Mouse (Mus musculus) kidney, embryonic 14.5 days (tissue): ENCODE data around the gene Lamb2. TPM values are rescaled to one million over a fixed set of nuclear protein-coding genes. Genes with fewer than 3 reads are reported as not detected.

Experiments used
- ATAC-seq: fragments of 200-750 bp; cut with Nextera tagmentation; 2 replicates; pipeline ENCODE4 v1.8.0; 2017; ENCODE audit warnings: moderate number of reproducible peaks, mild to moderate bottlenecking, moderate TSS enrichment, moderate library complexity; ENCODE audit not compliant: low FRiP score, low TSS enrichment
- H3K27ac ChIP-seq: fragments of 300-500 bp; sonication (generic); 2 replicates; pipeline ENCODE4 v1.5.1; 2014; ENCODE audit warnings: low read depth, mild to moderate bottlenecking, low read length, moderate library complexity, mixed read lengths
- H3K27me3 ChIP-seq: fragments of 300-500 bp; sonication (generic); 2 replicates; pipeline ENCODE4 v1.6.1; 2014; ENCODE audit warnings: mild to moderate bottlenecking, low read length; ENCODE audit not compliant: control insufficient read depth, insufficient read depth
- H3K36me3 ChIP-seq: fragments of 300-500 bp; sonication (generic); 2 replicates; pipeline ENCODE4 v1.6.1; 2014; ENCODE audit warnings: low read length, mixed read lengths; ENCODE audit not compliant: control insufficient read depth, insufficient read depth
- H3K4me1 ChIP-seq: fragments of 300-500 bp; sonication (generic); 2 replicates; pipeline ENCODE4 v1.6.1; 2014; ENCODE audit warnings: low read length, mixed read lengths; ENCODE audit not compliant: control insufficient read depth, insufficient read depth
- H3K4me2 ChIP-seq: fragments of 300-500 bp; sonication (generic); replicated peaks from 2 replicates; pipeline ENCODE4 v1.6.1; 2014; ENCODE audit warnings: low read depth, mild to moderate bottlenecking, low read length
- H3K4me3 ChIP-seq: fragments of 300-500 bp; sonication (generic); 2 replicates; pipeline ENCODE4 v1.5.1; 2014; ENCODE audit warnings: mild to moderate bottlenecking, low read length
- H3K9ac ChIP-seq: fragments of 300-500 bp; sonication (generic); 2 replicates; pipeline ENCODE4 v1.6.1; 2014; ENCODE audit warnings: low read depth, mild to moderate bottlenecking, low read length, moderate library complexity
- H3K9me3 ChIP-seq: fragments of 300-500 bp; sonication (generic); 2 replicates; pipeline ENCODE4 v1.6.1; 2016; ENCODE audit warnings: low read length; ENCODE audit not compliant: control insufficient read depth
- WGBS: fragments of 180-500 bp; shearing (Covaris S2); extraction: QIAGEN DNeasy Blood & Tissue Kit; methylation state at CpG from one replicate; pipeline ENCODE4 v1.1.7; 2014; 5-methylcytosine and 5-hydroxymethylcytosine counted together
- polyA plus RNA-seq: library from polyadenylated mRNA; unstranded; fragments of >200 nt; fragmentation: Nextera tagmentation; extraction: Ambion mirVana; gene quantifications from 2 replicates; pipeline ENCODE4 v1.2.1, GENCODE M21; 2014

Gene Lamb2
- polyA plus RNA-seq, 1 experiment from 2014 or later = 31.9 TPM

DNA sequence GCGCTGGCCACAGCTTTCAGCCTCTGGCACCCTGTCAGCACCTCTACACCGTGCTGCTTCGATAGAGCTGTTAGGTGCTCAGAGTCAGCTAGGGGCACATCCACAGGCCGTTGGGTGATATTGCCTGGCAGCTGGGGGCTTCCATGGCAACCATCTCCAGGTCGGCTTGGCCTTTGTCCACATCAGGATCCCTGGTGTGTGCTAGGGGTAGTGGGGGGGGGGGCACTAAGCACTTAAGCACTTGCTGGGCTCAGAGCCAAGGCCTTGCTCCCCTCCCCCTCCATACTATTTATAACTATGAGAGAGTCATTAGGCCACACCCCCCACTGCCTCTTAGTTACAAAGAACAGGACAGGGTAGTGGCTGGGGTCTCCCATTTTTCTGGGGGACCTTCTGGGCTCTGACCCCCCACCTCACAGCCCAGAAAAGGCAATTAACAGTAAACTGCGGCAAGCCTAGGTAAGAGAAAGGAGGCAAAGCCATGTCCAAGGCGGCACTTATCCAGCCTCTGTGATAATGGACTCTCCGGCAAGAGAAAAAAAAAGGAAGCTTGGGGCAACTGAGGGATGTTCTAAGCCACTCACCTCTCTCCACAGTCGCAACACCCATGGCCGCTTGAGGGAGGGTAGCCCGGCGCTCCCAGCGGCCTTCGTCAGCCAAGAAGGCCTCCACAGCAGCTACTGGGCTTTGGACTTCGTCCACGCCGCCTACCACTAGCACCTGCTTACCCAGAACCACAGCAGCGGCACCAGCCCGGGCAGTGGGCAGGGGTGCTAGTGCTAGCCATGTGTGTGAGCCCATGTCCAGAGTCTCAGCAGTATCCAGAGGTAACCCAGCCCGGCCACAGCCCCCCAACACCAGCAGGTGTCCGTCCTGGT lies 29.0 kb upstream of the Lamb2 start:
- peak overlapping the region; percentile 59; the same call in 1 of the 2 replicates for H3K27ac ChIP-seq
- H3K9me3 ChIP-seq = no peaks in the 10 kb centered on the region
- H3K4me3 ChIP-seq = no peak overlapping the region
- 72% methylated on average over 21 of the region's 21 CpGs for WGBS
- no peaks in the 10 kb centered on the region for H3K27me3 ChIP-seq
- H3K9ac ChIP-seq = no peak overlapping the region
- H3K4me1 ChIP-seq = peaks cover 20% of the 10 kb centered on the region; the same call in 1 of the 2 replicates
- peak overlapping the region; percentile 17; the same call in 1 of the 2 replicates for H3K4me2 ChIP-seq
- ATAC-seq = peak; percentile 21; the same call in 1 of the 2 replicates
- H3K36me3 ChIP-seq = peaks cover 6% of the 10 kb centered on the region

DNA sequence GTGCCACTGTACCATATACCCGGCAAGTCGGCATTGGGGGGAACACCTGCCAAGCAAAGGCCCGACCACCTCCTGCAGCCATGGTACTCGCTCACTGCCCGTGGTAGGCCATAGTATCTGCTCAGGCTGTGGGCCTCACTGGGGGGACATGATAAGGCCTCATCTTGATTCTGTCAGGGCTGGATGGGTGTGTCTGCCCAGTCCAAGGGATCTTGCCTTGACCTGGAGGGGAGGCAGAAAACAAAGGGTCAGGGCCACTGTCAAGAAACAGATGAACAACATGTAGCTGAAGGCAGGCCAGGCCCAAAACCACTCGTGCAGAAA lies 28.4 kb upstream of the Lamb2 start:
- Histone ChIP-seq H3K27ac (peak overlapping the region; percentile 59; the same call in 1 of the 2 replicates), H3K4me3 (no peak overlapping the region), H3K4me2 (peak overlapping the region; percentile 87; the same call in 1 of the 2 replicates), H3K36me3 (peaks cover 6% of the 10 kb centered on the region), H3K9me3 (no peaks in the 10 kb centered on the region), H3K4me1 (peaks cover 20% of the 10 kb centered on the region; the same call in 1 of the 2 replicates), H3K27me3 (no peaks in the 10 kb centered on the region), H3K9ac (no peak overlapping the region)
- WGBS = 89% methylated on average over 6 of the region's 6 CpGs
- no peak for ATAC-seq

DNA sequence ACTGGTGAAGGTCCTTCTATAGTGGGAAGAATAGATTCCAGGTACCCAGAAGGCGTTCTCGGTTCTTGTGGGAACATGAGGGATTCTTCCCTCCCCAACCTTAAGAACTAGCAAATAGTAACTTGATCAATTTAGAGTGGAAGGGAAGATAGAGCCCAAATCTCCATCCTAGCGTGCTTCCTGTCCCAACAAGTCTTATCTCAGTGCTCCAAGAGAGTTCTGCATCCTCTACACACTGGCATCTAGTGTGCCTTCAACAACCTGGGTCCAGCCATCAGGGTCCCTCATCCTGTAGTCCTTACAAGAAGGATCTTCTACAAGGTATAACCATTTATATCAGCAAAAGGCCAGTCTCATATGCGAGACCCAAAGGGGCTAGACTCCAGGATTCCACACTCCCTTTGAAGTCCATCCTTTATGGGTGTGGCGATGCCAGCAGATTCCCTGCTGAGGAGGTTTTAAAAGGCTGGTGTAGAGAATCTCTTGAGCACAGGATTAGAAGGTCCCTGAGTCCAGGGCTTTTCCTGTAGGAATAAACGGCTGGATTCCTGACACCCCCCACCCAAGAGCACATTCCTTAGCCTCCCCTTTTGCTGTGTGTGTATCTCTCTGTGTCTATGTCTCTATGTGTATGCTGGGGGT lies 27.9 kb upstream of the Lamb2 start:
- 49% methylated on average over 6 of the region's 6 CpGs for WGBS

DNA sequence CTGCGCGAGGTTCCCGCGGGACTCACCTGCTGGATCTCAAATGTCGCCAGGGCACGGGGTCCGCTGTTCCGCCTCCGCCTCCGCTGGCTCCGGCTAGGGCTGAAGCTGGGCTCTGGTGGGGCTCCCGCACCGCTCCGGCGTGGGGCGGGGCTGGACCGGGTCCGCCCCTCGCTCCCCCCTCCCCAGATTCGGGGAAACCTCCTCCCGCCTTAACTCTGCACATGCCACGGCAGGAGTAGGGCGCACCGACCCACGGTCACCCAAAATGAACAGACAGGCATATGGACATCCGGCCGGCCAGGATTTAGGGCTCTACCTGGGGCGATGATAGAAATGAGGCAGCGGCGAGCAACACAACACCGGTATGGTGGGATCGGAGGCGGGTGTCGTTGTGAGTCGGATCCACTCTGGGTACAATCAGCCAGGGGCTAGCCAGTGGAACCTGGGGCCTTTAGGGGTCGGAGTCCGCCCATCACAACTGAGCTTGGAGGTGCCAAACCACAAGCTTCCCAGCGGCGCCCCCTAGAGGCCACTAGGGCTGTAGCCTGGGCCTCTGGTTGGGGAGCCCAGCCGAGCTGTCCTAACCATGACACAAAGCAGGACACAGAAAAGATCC lies 27.1 kb upstream of the Lamb2 start:
- Histone ChIP-seq H3K9ac (peak overlapping the region; percentile 70), H3K4me2 (peak overlapping the region; percentile 87), H3K4me3 (peak overlapping the region; percentile 62), H3K9me3 (no peaks in the 10 kb centered on the region), H3K36me3 (peaks cover 6% of the 10 kb centered on the region), H3K27me3 (no peaks in the 10 kb centered on the region), H3K27ac (peak overlapping the region; percentile 47), H3K4me1 (peaks cover 20% of the 10 kb centered on the region; the same call in 1 of the 2 replicates)
- under 1% methylated on average over 39 of the region's 40 CpGs for WGBS
- peak; percentile 90 for ATAC-seq

More for the DNA sequence above, 27.9 kb upstream of the Lamb2 start:
- H3K4me2 ChIP-seq = peak overlapping the region; percentile 87
- H3K4me1 ChIP-seq = peaks cover 20% of the 10 kb centered on the region; the same call in 1 of the 2 replicates
- H3K27ac ChIP-seq = peak overlapping the region; percentile 47; the same call in 1 of the 2 replicates
- H3K9ac ChIP-seq = peak overlapping the region; percentile 70
- peak overlapping the region; percentile 62 for H3K4me3 ChIP-seq
- peaks cover 6% of the 10 kb centered on the region for H3K36me3 ChIP-seq
- no peak for ATAC-seq
- H3K27me3 ChIP-seq = no peaks in the 10 kb centered on the region
- no peaks in the 10 kb centered on the region for H3K9me3 ChIP-seq

DNA sequence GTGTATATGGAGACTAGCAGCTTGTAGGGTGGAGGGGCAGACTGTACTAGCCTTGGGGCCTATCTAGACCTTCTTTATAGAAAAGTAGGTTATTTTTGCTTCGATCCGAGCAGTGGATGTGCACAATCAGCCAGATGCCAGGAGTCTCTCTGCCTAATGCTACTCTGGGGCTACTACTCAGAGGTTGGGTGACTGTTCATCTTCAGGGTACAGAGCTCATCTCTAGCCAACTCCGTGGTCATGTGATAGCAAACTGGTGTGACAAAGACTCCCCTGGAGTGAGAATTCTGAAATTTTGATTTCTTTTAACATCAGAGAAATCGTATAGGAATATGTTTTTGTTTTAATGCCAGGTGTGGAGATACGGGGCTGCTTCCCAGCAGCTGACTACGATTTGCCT lies 26.6 kb upstream of the Lamb2 start:
- WGBS = 53% methylated on average over 6 of the region's 6 CpGs
- Histone ChIP-seq H3K27ac (peak overlapping the region; percentile 47), H3K27me3 (no peaks in the 10 kb centered on the region), H3K4me3 (peak overlapping the region; percentile 62), H3K9me3 (no peaks in the 10 kb centered on the region), H3K4me2 (peak overlapping the region; percentile 87), H3K36me3 (peaks cover 4% of the 10 kb centered on the region), H3K9ac (peak overlapping the region; percentile 70), H3K4me1 (peaks cover 20% of the 10 kb centered on the region; the same call in 1 of the 2 replicates)
- ATAC-seq = peak; percentile 17; the same call in 1 of the 2 replicates

DNA sequence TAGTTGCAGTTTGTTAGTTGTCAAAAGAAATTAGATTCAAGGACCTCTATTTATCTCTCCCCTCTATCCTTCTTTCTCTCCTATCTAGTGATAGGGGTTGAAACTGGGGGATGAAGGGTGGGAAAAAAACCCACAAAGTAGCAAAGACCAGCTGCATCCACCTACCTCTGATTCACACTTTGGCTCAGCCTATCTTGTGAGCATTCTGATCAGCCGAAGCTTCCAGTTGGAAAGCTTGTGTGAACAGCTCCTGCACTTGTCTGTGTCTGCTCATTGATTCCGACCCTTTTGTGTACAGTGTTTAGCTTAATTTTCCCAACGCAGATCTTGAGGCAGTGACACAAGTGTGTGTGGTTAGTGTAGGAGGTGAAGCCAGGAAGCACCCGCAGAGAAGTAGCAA lies 26.1 kb upstream of the Lamb2 start:
- ATAC-seq = no peak
- H3K4me3 ChIP-seq = no peak overlapping the region
- peaks cover 20% of the 10 kb centered on the region; the same call in 1 of the 2 replicates for H3K4me1 ChIP-seq
- no peak overlapping the region; the same call in 1 of the 2 replicates for H3K27ac ChIP-seq
- 80% methylated on average over 4 of the region's 4 CpGs for WGBS
- H3K9ac ChIP-seq = peak overlapping the region; percentile 70; the same call in 1 of the 2 replicates
- H3K27me3 ChIP-seq = no peaks in the 10 kb centered on the region
- no peaks in the 10 kb centered on the region; the same call in 1 of the 2 replicates for H3K36me3 ChIP-seq
- no peaks in the 10 kb centered on the region for H3K9me3 ChIP-seq
- H3K4me2 ChIP-seq = no peak overlapping the region

DNA sequence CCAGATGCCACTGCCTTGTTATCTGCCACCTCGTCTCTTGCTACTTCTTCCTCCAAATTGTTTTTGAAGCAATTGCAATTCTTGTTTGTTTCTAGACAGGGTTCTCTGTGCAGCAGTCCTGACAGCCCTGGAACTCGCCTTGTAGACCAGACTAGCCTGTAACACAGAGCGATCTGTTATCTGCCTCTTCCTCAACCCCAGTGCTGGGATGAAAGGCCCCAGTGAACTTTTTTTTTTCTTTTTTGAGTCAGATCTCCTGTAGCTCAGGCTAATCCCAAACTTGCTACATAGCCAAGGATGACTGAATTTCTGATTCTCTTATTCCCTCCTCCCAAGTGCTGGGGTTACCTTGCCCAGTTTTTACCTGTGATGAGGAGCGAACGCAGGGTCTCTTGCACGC lies 25.1 kb upstream of the Lamb2 start:
- WGBS = 86% methylated on average over 6 of the region's 6 CpGs
- Histone ChIP-seq H3K4me1 (peaks cover 19% of the 10 kb centered on the region; the same call in 1 of the 2 replicates), H3K4me3 (no peak overlapping the region), H3K9ac (peak overlapping the region; percentile 4; the same call in 1 of the 2 replicates), H3K27ac (no peak overlapping the region), H3K9me3 (no peaks in the 10 kb centered on the region), H3K36me3 (no peaks in the 10 kb centered on the region), H3K4me2 (no peak overlapping the region), H3K27me3 (no peaks in the 10 kb centered on the region)
- ATAC-seq = no peak

DNA sequence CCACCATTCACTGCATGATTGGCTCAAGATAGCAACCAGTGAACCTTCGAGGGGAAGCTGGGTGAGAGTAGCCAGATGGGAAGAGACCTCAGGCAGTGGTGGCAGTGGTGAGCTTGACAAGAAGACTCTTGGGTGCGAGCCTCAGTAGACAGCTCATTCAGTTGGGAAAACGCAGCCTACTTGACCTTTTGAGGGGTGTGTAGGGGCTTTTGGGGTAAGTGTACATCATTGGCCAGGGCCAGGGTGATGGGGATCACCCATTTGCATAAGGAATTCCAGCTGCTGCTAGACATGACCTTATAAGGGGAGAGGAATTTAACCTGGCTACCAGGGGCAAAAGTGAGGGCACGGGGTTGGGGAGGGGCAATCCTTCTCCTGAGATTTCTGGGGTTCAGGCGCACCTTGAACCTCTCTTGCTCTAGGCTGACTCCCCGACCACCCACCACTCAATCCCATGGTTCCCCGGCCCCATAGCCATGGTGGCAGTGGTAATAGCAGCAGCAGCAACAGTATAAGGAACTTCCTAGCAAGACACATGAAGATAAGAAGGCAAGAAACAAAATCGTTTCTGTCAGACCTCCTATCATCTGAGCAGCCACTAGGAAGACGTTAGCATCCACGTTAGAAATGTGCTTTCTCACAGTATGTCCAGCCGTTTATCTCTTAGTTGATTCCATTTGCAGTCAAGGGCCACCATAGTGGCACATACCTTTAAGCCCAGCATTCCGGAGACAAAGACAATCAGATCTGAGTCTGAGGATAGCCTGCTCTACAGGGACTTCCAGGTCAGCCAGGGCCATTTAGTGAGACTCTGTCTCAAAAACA lies 23.6 kb upstream of the Lamb2 start:
- WGBS = 71% methylated on average over 12 of the region's 12 CpGs
- ATAC-seq = no peak
- H3K4me1 ChIP-seq = peaks cover 5% of the 10 kb centered on the region; the same call in 1 of the 2 replicates
- no peak overlapping the region for H3K27ac ChIP-seq
- H3K9me3 ChIP-seq = no peaks in the 10 kb centered on the region
- no peaks in the 10 kb centered on the region for H3K36me3 ChIP-seq
- H3K4me3 ChIP-seq = no peak overlapping the region
- H3K27me3 ChIP-seq = no peaks in the 10 kb centered on the region
- no peak overlapping the region for H3K4me2 ChIP-seq
- H3K9ac ChIP-seq = no peak overlapping the region
